Mouse (Mus musculus) liver, embryonic 14 days (tissue): Measurements from ENCODE around the gene Nlgn1. TPM values are rescaled to one million over a fixed set of nuclear protein-coding genes. Genes with fewer than 3 reads are reported as not detected.

Experiments
- polyA plus RNA-seq: library from polyadenylated mRNA; depleted of rRNA; stranded (reverse); fragments of >200 nt; gene quantifications from 2 replicates; pipeline ENCODE4 v1.2.3, GENCODE M21; 2012; rRNA removed

Gene Nlgn1
- 0.01 TPM in 1 of 2 replicates, not detected in the other for polyA plus RNA-seq

GRCm38 (mm10) chr3:26332400-26333238, at the start of gene Nlgn1:
TSS of gene Nlgn1 (minus strand) at chr3:26332460.

